Mouse (Mus musculus): ENCODE measurements around the gene Zdhhc23. TPM values are rescaled to one million over a fixed set of nuclear protein-coding genes. Genes with fewer than 3 reads are reported as not detected.

Gene Zdhhc23
- total RNA-seq, 2 experiments from 2014 or later = 40.8 to 46.1 TPM

DNA sequence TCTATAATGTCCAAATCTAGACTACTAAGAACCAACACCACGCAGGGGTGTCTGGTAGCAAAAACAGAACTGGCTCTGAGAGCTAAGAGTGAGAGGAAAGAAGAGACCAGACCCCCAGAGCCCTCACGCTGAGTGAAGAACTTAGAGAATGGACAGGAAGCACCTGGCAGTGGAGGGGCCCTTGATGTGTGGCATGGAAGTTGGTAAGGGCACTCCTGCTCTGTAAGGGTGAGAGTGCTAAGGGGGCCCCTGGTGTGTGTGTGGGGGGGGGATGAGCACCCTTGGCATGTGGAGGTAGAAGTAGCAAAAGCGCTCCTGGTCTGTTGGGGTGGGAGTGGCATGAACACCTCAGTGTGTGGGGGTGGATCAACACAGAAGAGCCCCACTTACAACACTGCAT is 9.2 kb downstream of the Zdhhc23 start:
- no peak for DNase-seq (ENCODE audit: low spot score in 2 of 2)

DNA sequence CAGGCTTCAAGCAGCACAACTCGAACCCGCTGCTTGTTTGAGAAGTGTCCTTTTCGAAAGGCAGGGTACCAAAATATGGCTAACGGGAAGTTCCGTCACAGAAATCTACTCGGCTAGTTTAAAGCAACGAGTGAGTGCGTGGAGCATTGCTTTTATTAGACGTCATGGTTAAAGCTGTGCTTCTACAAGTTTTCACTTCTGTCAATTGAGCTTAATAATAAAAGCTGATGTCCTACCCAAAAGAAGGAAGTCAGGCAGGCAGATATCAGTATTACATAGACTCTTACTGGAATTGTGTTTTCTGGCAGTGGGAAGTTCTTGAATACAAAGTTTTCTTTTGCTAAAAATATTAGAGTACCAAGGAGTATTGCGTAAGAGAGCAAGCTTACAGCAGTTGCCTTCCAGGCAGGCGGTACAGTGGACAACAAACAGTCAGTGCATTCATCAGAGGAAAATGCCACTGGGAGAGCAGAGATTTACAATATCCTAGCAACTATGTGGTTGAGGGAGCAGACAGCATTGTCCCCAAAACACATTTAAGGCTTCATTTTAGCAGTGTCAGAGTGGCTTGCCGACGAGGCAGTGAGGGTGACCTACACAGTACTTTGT is 13.7 kb downstream of the Zdhhc23 start:
- DNase-seq (ENCODE audit: low spot score in 2 of 2) = no peak

DNA sequence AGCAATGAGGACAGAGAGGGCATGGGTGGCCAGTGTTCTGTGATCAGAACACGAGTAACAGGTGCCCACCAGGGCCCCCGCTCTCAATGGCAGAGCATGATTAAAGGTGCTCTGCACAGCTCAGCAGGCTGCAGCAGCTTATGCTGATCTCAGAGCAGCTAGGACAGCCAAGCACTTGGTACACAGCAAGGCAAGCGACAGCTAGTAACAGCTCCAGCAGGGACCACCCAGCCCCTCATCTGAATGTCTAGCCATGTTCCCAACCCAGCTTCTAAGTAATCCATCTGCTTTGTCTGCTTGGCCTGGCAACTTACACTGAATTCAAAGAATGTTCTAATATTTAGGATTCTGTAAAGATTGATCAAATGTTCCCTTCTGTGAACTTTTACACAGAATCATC is 15.8 kb downstream of the Zdhhc23 start:
- no peak for DNase-seq (ENCODE audit: low spot score in 2 of 2)

DNA sequence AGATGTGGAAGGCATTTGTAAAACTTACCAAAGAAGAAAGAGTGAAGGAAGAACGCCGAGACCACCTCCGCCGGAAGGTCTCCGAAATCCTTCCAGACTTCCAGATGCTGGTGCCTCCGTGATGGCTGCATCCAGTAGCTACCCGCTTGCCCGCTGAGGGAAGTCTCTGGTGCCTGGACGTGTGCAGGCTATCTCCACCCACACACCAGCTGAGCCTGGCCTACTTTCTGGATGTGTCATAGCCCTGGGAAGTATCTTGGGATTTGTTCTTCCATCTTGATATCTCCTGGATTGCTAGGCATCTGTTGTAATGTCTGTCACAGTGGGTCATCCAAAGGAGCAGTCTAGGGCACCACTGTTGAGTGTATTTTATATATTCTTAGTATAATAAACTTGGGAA is 16.3 kb downstream of the Zdhhc23 start:
- DNase-seq (ENCODE audit: low spot score in 2 of 2) = no peak

DNA sequence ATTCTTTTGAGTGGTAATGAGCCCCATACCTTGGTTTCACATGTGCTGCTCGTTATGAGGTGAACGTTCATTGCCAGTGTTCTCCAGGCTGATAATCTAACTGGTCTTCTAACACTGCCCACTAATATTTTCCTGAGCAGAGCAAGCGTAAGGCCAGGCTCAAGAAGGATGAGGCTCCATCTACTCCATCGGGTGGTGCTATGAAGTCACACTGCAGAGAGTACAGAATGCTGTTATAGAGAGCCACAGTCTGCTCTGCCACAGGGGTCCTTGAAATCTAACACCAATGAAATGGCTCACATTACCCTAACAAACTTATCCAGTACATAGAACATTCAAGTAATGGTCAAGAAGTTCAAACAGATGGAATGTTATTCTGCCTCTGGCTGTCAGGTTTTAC is 21.6 kb downstream of the Zdhhc23 start:
- DNase-seq (ENCODE audit: low spot score in 2 of 2) = no peak

DNA sequence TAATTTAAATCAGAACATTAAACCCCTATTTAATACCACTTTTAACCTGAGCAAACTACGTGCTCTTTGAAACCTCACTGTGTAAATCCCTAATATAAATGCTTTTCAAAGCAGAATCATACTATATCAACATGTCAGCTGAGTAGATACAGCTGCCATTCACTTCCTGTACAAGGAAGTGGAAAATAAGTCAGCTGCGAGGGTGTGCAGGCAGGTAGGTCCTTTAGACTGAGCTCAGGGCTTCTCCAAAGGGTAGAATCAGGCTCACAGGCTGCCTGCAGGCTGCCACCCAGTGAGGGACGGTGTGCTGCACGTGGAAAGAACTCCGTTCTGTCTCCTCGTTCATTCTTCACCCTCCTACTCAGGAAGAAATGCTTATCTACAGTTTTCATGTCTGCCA is 24.7 kb downstream of the Zdhhc23 start:
- no peak for DNase-seq (ENCODE audit: low spot score in 2 of 2)

DNA sequence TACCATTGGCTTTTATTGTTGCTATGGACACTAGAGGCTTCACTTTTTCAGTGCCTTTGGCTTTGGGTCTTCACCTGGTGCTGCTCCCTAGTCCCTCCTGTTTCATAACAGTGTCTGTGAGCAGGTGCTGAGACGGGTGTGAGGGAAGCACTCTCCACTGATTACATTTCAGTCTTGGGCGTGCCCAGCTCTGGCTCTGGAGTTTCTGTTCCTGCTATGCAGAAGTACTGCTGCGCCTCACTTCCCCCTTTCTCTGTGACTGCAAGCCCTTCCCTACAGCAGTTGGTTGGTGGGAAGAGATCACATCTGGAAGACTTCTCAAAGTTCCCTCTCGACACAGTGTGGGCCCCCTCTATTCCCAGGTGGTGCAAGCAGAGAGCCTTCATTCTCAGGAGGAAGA is 28.0 kb downstream of the Zdhhc23 start:
- DNase-seq (ENCODE audit: low spot score in 2 of 2) = no peak

DNA sequence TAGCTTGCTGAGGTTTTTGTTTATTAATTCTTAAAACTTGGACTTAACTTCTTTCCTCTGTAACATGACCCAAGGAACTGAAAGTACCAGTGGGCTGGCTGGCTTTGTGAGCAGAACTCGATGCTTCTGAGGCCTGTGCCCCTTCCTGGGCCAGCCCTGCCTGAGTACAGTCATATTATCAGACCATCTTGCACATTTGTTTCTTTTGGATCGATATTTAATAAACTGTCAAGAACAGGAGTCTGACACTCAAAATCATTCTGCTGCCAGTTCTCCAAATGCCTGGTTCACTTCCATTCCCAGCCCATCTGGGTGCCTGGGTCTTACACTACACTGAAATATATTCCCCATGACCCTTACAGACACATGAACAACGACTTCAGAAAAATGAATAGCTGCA is 33.7 kb downstream of the Zdhhc23 start:
- DNase-seq (ENCODE audit: low spot score in 2 of 2) = peak in 1 of 2 experiments; percentile 62

DNA sequence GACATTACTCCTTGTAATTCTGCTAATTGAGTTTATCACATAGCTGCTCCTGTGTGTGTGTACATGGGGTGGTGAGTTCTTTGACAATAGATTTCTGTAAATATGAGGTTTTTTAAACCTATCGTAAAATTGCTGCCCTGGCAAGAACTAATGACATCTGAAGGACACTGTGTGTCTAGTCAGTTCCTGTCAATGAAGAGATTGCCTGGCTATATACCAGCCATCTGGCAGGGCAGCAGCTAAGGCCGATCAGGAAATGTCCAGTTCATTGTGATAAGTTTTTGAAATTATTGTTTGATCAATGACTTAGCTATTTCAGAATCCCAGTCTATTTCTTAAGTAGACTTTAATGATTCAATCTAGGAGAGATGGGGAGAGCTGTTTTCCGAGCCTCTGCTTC is 34.2 kb downstream of the Zdhhc23 start:
- DNase-seq (ENCODE audit: low spot score in 2 of 2) = no peak

DNA sequence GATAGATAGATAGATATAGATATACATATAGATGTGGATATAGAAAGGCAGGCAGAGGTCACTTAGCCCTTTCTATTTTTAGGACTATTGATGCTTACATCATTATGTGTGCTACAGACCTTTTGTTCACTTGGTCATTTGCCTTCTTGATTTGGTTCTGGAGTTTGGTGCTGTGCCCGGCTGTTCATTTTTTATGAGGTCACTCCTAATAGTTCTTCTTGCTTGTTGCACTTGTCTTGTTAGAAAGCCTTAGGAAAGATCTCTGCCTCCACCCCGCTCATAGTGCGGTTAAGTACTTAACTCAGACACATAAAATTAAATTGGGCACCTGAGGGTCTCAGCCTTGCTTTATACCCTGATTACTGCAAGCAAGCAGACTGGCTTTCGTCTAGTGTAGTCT is 38.7 kb downstream of the Zdhhc23 start:
- DNase-seq (ENCODE audit: low spot score in 2 of 2) = no peak

DNA sequence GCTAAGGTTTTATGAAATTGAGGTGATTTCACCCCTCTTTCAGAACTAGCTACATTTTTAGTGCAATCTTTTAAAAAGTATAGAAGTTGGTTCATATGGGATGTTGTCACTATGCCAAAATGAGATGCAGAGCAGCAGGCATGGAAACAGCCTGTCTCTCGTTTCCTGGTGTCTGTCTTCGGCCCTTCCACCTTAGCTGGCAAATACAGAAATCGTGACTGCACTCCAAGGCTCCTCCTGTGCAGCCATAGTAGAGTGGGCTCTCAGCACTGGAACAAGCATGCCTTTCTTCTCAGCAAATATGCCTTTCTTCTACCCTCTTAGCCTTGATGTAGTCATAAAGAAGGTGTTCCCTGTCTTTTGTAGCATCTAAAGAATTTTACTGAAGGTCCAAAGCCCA is 43.7 kb downstream of the Zdhhc23 start:
- DNase-seq (ENCODE audit: low spot score in 2 of 2) = no peak

DNA sequence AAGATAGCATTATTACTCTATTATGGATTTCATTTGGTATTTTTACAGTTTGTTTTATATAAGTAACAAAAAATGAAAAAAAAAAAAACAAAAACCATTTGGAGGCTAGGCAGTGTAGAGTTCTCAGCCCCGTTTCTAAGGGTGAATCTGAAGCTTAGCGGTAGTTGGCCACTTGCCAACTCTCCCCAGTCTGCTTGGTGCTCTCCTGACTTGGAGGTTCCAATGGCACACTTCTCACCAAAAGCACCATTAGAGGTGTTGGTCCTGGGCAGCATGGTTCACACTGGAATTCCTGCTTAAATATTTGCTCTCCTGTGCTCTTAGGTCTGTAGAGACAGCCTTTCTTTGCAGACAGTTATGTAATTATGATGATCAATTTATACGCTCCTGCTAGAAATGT is 44.2 kb downstream of the Zdhhc23 start:
- DNase-seq (ENCODE audit: low spot score in 2 of 2) = no peak

DNA sequence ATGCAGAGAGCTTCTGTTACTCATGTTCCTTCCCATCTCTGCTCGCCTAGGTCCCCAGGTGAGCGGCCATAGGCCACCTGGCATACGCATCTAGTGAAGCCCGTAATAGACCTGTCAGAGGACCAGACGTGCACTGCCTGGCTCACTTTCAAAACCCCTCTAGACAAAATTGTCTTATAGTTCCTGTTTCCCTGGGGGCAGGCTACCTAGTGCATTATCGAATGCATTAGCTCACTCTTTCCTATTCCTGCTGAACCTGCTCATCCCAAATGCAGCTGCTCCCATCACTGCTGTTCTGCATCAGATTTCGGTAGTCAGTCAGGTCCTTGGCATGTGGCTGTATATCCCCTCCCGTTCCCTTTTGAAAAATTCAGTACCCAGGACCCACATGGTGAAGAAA is 44.7 kb downstream of the Zdhhc23 start:
- DNase-seq (ENCODE audit: low spot score in 2 of 2) = no peak

DNA sequence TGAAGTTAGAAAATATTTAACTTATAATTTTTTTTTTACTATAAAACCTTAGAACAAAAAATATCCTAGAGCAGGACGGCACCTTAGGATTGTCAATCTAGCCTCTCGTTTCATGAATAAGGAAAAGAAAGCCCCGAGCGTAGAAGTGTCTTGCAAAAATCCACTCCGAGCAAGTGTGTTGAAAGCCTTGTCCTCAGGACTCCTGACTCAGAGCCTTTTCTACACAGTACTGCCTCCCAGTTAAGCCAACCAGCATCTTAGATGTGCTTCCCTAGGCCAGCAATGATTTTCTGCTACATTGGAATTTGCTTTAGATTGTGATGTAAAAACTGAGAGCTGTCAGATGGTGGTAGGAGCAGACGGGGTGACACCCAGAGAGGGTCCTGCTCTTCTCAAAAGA is 46.5 kb downstream of the Zdhhc23 start:
- DNase-seq (ENCODE audit: low spot score in 2 of 2) = no peak

DNA sequence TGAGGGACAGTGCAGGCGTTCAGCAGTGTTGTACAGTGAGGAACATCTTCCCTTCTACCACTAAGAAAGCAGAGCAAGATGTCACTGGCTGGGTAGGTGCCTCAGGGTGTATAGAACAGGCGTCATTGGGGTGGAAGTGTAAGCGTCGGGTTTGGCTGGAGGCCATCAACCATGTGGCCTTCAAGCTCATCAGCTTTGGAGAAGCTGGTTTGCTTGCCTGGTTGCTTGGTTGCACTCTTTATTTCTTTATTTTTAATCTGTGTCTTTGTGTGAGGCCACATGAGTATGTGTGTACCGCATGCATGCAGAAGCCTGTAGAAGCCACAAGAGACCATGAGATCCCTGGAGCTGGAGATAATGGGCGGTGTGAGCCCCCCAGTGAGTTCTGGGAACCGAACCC is 47.3 kb downstream of the Zdhhc23 start:
- peak in 1 of 2 experiments; percentile 22 for DNase-seq (ENCODE audit: low spot score in 2 of 2)

DNA sequence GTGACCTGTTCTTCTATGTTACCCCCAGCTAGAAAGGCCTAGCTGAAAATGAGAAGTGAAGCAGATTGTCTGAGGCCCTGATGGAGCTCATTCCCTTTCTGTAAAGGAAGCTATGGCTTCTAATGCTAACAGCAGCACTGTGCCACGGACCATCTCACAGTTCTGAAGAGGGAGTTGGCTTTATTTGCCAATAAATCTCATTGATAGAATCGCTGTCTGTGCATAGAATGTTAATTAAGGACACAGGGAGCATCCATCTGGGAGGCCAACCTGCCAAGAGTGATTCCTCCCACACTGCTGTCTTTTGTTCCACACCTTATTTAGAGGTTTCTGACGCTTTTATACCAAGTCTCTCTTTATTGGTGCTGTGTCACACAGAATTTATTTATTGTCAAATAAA is 48.1 kb downstream of the Zdhhc23 start:
- DNase-seq (ENCODE audit: low spot score in 2 of 2) = peak in 1 of 2 experiments; percentile 70

DNA sequence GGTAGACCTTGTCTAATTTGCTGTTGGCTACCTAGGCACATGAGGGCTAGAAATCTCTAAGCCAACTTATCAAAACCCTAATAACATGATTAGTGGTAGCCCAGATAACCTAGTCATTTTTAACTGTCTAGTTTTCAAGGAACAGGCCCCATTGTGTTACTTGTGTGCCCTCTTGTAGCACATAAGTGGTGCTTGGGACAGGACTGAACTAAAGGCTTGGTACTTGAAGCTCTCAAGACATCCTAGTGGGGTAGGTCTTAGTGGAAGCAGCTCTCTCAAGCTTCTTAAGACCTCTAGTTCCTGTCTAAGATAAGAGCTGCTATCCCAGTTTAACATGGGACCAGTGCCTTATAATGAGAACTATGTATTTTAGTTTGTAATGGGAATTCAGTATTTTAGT is 49.0 kb downstream of the Zdhhc23 start:
- no peak for DNase-seq (ENCODE audit: low spot score in 2 of 2)

DNA sequence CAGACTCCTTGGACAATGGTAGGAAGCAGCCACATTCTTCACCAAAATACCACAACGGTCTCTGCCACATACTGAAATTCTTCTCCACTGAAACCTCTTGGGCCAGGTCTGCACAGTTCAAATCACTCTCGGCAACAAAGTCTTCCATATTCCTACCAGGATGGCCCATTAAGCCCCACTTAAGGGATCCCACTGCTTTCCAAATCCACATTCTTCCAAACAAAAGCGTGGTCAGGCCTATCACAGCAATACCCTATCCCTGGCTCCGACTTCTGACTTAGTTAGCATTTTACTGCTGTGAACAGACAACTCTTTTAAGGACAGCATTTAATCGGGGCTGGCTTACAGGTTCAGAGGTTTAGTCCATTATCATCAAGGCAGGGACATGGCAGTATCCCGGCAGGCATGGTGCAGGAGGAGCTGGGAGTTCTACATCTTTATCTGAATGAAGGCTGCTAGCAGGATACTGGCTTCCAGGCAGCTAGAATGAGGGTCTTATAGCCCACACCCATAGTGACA is 53.2 kb downstream of the Zdhhc23 start, which contains the start of gene Qtrt2:
TSS of gene Qtrt2 (minus strand) at position 469 of the 519 bp plus-strand sequence.
- no peak for DNase-seq (ENCODE audit: low spot score in 2 of 2)

DNA sequence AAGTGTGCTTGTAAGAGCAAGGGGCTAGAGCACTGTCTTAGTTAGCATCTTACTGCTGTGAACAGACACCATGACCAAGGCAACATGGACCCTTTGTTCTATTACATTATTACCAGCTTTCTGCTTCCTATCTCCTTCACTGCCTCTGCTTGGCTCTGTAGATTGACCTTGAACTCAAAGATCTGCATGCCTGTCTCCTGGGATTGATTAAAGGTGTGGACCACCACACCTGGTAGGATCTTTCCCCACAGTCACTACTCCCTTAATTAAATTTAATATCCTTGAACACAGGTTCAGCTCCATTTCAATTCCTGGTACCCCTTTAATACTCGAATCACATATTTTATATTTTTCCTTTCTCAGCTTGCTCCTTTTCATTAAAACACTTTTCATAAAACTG is 53.7 kb downstream of the Zdhhc23 start:
- DNase-seq (ENCODE audit: low spot score in 2 of 2) = no peak

DNA sequence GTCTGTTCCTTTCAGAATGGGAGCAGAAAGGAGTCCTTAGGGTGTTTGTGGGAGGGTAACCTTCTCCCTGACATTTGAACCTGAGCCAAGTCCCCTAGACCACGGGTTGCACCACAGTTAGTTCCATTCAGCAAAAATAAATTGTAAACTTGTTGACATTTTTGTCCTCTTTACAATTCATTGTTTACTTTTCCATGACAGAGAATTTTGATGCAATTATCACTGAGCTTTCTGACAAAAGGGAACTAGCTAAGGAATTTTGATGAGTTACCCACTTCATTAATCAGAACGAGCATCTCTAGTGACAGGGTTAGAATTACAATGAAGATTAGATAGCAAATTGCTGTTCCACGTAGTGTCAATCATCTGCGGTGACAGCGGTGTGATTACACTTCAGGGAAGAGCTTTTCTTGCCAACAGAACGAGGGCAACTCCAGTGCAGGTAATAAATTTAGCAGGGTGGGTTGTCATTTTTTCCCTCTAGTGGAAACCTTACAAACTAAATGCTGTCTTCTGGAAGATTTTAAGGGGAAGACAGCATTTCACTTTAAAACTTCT is 54.5 kb downstream of the Zdhhc23 start:
- no peak for DNase-seq (ENCODE audit: low spot score in 2 of 2)

DNA sequence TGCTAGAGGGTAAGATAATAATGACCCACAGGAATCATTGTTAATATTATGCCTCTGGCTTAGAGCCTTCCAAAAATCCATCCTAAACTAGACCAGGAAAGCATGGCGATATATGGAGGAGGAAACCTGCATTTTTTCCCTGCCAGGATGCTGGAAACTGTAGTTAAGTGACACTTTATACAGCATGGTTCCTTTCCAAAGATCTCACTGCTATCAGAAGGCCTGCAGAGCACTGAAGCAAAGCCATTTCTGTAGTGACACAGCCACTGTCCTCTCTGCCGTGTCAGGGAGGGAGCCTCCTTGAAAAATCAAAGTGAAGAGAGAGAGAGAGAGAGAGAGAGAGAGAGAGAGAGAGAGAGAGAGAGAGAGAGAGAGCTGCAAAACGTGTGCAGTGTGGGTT is 57.0 kb downstream of the Zdhhc23 start:
- no peak for DNase-seq (ENCODE audit: low spot score in 2 of 2)

DNA sequence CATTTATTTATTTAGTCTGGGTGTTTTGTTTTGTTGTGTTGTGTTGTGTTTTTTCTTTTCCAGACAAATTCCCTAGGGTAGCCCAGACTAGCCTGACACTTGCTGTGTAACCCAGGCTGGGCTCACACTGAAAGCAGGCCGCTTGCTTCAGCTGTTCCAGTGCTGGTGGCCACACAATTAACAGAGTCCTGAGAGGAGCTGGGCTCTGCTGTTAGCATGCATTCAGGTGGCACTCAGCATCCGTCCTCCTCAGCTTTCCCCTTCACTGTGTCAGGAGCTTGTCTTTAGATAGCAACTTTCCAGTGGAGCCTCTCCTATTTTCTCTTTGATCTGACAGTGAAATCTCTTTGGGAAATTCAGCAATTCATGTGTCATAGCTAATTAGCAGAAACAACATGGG is 57.6 kb downstream of the Zdhhc23 start:
- DNase-seq (ENCODE audit: low spot score in 2 of 2) = no peak

DNA sequence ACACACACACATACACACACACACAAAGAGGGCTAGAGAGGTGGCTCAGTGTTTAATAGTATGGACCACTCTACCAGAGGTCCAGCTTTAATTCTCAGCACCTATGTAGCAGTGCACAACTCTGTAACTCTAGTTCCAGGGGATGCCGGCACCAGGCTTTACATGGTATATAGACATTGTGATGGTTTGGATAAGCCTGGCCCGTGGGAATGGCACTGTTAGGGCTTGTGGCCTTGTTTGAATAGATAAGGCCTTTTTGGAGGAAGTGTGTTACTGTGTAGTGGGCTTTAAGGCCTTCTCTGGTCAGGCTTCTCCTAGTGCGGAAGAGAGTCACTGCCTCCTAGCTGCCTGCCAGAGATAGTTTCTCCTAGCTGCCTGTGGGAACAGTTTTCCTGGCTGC is 60.7 kb downstream of the Zdhhc23 start:
- DNase-seq (ENCODE audit: low spot score in 2 of 2) = no peak

Data from layer of hippocampus, adult 18-20 months (tissue).